Mouse (Mus musculus): ENCODE results near the gene Xpo5. TPM values are rescaled to one million over a fixed set of nuclear protein-coding genes. Genes with fewer than 3 reads are reported as not detected.

Gene Xpo5
- total RNA-seq, 2 experiments from 2014 or later: 39.3 to 42.9 TPM

DNA sequence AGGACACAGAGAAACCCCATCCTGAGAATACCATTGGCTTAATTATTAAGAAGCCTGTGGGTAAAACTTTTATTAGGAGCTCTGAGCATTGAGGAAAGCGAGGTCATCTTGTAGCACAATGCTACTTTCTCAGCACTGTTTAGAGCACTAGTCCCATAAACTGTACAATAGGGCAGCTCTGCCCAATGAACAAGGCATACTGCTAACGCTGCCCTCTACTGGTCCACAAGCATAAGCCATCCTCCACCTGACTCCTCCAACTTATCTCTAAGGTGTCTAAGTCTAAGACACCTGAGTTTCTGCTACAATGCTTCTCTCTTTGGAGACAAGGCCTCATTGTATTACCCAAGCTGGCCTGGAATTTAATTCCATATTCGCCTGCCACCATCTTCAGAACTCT lies 32.0 kb upstream of the Xpo5 start:
- DNase-seq (ENCODE audit: low spot score in 2 of 2): no peak

DNA sequence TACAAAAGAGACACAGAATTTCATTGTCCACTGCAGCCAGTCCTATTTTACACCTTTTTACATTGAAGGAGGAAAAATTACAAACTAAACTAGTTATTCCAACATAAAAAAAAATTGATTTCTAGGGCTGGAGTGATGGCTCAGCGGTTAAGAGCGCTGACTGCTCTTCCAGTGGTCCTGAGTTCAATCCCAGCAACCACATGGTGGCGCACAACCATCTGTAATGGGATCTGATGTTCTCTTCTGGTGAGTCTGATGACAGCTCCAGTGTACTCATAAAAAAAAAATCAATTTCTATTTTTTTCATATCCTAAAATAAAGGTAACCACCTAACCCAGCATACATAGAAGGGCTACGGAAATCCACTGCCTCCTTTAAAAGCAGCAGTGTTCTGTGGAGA lies 20.3 kb upstream of the Xpo5 start:
- intact Hi-C loops (cut with DNase I): loop anchor here (5.0 kb wide), 1 partner anchor 40 kb away; no protein-coding TSS in a partner anchor
- DNase-seq (ENCODE audit: low spot score in 2 of 2): no peak

More for the DNA sequence above, 32.0 kb upstream of the Xpo5 start:
- intact Hi-C loops (cut with DNase I): no loop called here

DNA sequence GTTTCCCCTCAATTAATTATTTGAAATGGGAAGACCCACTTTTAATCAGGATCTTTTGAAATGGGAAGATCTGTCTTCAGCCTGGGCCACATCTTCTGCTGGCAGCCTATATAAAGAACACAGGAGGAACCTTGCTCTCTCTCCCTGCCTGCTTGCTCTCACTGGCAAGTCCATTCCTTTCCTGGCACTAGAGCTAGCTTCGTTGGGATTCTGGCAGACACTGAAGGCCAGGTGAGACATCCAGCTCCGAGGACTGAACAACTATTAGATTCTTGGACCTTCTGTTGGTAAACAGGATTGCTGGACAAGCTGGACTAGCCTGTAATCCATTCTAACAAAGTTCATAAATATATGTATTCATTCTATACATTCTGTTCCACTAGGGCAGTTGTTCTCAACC lies 13.8 kb upstream of the Xpo5 start:
- intact Hi-C loops (cut with DNase I): no loop called here
- DNase-seq (ENCODE audit: low spot score in 2 of 2): no peak

DNA sequence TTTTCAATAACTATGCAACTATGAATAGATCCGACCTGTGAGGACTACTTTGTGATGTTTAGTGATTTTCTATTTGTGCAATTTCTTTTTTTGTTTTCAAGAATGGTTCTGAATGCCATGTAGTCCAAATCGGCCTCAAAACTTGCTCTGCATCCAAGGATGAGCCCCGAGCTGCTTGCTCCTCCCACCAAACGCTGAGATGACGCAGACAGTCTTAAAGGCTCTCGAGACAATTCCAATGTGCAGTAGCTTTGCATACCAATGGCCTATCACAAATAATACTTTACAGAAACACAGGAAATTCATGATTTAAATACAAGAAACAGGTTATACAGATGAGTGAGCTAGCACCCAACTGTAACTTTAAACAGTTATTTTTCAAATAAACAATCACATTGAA lies 1.4 kb upstream of the Xpo5 start:
- intact Hi-C loops (cut with DNase I): no loop called here
- DNase-seq (ENCODE audit: low spot score in 2 of 2): no peak

DNA sequence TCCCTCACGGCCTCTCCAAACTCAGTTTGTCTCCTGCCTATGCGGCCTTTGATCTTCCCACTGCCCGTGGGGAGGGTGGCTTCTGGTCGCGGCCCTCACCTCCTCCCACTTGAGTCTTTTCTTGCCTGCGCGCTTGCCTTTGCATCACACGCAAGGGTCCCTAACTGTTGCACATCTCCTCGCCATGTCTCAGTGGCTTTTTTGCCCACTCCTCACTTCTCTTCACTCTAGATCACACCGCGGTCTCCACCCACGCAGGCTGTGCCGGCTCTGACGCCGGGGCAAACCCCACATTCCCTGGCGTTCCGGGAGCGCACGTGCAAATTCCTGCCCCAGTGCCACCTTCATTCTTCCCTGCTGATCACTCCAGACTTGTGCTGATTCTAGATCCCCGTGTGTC lies 496 bp downstream of the Xpo5 start:
- DNase-seq (ENCODE audit: low spot score in 2 of 2): no peak
- intact Hi-C loops (cut with DNase I): no loop called here

DNA sequence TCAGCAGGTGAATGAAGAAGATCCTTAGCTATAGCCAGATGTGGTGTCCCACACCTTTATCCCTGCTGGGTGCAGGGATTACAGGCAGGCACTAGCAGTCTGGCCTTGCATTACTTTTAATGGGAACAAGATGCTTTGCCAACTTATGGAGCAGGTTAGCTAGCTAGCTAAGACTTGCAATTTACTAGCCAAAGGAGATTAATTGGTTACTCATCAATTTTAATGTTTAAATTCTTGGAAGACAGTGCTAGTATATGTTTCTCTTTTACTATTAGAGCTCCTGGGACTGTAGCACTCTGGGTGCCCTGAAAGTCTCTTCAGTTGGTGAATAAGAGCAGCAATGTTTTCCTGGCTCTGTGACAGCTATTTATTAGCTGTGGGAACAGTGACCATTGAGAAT lies 4.1 kb downstream of the Xpo5 start:
- intact Hi-C loops (cut with DNase I): no loop called here
- no peak for DNase-seq (ENCODE audit: low spot score in 2 of 2)

DNA sequence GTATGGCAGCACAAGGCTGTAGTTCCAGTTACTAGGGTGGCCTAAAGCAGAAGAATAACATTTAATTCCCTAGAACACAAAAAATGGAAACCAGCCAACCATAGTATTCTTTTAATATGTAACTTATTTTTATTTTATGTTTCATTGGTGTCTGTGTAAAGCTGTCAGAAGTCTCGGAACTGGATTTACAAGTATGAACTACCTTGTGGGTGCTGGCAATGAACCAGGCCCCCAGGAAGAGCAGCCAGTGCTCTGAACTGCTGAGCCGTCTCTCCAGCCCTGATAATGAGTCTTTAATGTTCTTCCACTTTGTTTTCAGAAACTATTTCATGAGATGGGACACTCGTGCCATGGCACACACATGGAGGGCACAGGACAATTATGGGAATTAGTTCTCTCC lies 8.0 kb downstream of the Xpo5 start:
- DNase-seq (ENCODE audit: low spot score in 2 of 2): no peak
- intact Hi-C loops (cut with DNase I): no loop called here

DNA sequence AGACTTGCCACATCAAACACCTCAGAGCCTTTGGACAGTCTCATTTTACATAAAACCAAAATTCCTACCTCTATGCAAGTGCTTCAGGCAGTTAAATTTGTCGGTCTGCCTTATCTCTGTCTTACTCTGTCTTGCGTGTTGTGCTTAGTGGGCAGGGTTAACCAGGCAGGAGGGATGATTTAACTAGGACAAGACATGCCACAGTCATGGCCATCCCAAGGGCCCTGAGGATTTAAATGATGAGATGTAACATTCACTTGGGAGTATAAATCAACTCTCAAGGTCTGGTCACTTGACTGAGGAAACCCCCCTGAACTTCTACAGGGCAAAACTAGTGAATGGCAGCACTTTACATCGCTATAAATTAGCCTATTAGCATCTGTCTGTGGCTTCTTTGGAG lies 19.0 kb downstream of the Xpo5 start:
- intact Hi-C loops (cut with DNase I): loop anchor here (5.0 kb wide), 1 partner anchor 39 kb away; no protein-coding TSS in a partner anchor

DNA sequence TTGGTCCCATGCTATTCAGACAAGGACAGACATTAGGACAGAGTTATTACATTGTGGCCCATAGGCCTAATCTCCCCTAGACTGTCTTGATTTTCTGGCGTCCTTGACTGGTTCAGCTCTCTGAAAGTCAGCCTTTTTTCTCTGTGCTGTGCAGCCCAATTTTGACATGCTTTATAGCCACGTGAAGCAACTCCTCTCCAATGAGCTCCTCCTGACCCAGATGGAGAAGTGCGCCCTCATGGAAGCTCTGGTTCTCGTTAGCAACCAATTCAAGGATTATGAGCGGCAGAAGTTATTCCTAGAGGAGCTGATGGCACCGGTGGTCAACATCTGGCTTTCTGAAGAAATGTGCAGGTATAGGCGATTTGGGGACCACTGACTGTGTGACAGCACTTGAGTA lies 25.0 kb downstream of the Xpo5 start:
- no peak for DNase-seq (ENCODE audit: low spot score in 2 of 2)
- intact Hi-C loops (cut with DNase I): no loop called here

More for the DNA sequence above, 19.0 kb downstream of the Xpo5 start:
- DNase-seq (ENCODE audit: low spot score in 2 of 2): no peak

DNA sequence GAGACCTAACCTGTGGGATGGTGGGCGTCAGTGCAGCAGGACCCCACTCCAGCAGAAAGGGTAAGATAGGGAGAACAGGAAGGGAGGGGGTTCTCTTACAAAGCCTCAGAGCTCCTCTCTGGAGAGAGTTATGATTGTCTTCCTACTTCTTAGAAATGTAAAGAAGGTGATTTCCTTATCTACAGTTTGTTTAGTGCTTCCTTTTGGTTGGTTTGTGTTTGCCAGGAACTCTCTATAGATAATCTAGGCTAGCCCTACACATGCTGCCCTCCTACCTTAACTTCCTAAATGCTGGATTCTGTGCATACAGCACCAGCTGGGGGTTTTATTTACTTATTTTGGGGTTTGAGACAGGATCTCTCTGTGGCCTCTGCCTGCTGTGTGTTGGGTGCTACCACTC lies 33.5 kb downstream of the Xpo5 start:
- intact Hi-C loops (cut with DNase I): no loop called here

DNA sequence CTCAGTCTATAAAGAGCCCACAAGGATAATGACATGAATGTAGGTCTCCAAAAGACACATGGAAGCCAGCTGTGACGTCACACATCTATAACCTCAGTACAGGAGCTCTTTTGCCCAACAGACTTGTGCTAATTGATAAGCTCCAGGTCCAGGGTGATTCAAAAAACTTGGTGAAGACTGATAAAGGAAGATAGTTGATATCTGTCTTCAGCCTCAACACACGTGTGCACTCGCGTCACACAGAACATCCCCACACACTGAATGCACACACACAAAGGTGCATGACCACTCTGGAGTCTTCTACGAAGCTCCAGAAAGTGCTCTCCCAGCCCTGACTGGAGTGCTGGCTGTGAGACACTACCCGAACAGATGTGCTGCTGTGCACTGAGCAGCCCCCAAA lies 34.5 kb downstream of the Xpo5 start:
- no peak for DNase-seq (ENCODE audit: low spot score in 2 of 2)
- intact Hi-C loops (cut with DNase I): no loop called here

More for the DNA sequence above, 33.5 kb downstream of the Xpo5 start:
- no peak for DNase-seq (ENCODE audit: low spot score in 2 of 2)

DNA sequence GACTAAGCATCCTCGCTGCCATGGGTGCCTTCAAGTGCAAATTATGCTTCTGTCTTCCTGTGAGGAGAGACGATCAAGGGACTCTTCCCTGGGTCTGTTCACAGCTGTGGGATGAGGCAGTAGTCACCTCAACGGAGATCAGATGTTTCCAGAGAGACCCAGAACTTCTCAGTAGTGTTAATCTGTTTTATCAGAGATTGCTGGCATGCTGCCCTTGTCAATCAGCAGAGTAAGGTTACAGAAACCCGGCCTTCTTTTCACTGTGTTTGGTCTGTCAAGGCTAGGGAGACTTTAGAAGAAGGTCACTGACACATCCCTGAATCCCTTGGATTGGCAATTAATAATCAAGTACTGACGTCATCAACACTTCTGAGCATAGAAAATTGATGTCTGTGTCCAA lies 34.9 kb downstream of the Xpo5 start:
- no peak for DNase-seq (ENCODE audit: low spot score in 2 of 2)

DNA sequence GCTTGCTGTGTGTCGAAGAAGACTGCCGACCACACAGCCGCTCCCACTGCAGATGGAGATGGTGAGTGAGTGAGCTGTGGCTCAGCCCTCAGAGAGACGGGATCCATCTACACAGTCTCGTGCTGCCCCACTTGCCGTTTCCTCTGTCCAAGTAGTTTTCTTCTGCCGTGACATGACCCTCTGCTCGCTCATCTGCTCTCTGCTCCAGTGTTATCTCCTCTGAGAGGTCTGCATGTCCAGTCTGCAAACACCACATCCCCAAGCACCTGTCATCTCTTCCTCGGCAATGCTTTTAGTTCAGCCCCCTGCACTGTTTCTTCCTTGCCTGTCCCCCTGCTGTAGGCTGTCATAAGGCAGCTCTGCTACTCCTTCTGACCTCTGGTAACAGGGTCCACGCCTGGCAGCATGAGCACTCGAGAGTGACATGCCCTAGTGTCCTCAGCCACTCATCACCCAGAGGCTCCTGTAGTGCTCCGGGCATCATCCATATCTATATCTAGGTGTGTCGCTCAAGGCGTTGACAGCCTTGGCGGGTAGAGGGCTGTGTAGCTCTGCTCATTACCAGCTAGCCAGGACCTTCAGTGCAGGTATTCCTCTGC lies 37.0 kb downstream of the Xpo5 start:
- intact Hi-C loops (cut with DNase I): no loop called here

More for the DNA sequence above, 34.9 kb downstream of the Xpo5 start:
- intact Hi-C loops (cut with DNase I): no loop called here

DNA sequence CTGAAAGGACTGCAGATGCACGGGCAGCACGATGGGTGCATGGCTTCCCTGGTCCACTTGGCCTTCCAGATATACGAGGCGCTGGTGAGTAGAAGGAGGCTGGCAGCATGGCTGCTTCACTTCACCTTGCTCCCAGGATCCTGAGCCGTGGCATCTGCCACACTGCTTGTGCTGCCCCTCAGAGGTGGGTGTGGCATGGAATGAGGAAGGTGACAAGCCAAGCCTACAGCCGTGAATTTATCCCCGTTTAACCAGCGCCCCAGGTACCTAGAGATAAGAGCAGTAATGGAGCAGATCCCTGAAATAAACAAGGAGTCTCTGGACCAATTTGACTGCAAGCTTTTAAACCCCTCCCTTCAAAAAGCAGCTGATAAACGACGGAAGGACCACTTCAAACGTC lies 38.9 kb downstream of the Xpo5 start:
- intact Hi-C loops (cut with DNase I): no loop called here

More for the DNA sequence above, 37.0 kb downstream of the Xpo5 start:
- no peak for DNase-seq (ENCODE audit: low spot score in 2 of 2)

DNA sequence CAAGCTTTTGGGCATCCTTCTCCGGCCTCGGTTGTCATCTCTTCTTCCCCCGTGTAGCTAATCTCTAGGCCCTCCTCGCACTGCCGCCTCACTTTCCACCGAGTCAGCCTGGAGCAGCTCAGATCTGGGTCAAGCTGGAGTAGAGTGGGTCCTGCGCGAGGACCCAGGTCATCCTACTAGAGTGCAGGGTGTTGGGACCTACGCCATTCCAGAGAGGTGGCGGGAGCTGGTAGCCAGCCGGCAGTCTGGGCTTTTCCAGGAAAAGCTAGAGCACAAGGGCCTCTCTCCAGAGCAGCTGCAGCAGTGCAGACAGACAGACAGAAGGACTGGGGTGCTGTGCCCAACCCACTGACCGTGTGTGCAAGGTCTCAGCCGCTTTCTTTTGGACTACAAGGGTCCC lies 39.7 kb downstream of the Xpo5 start:
- no peak for DNase-seq (ENCODE audit: low spot score in 2 of 2)

More for the DNA sequence above, 38.9 kb downstream of the Xpo5 start:
- no peak for DNase-seq (ENCODE audit: low spot score in 2 of 2)

DNA sequence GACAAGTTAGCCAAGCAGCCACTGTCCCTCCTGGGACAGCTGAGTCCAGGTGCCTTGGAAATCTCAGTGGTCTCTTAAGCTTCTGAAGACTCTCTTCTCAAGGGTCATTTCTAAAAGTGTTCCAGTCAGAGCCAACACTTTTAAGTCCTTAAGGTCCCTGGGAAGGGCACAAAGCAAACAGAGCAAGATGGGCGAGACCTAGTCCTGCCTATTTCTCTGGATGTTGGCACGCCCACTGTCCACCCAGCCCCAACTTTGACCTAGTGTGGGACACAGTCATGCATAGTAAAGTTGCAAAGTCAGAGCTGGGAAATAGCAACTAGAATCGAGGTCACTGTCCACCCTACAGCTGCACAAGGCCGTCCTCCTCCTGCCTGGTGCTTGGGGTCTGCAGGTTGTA lies 40.4 kb downstream of the Xpo5 start:
- DNase-seq (ENCODE audit: low spot score in 2 of 2): no peak
- intact Hi-C loops (cut with DNase I): no loop called here

More for the DNA sequence above, 39.7 kb downstream of the Xpo5 start:
- intact Hi-C loops (cut with DNase I): no loop called here

DNA sequence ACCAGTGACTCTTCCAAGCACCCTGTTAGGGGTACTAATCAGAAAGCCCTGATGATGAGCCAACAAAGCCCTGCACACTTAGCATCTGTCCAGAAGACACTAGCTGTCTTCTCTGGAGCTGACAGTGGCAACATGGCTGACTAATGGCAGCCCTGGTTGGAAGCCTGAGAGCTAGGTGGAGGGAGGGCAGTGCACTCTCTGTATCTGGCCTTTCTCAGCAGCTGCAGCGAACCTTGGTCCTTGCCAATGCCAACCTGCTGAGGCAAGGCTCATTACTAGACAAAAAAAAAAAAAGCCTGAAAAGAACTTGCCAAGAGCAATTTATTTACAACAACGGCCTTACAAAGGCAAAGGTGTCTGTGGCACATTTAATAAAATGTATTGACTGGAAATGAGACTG lies 41.0 kb downstream of the Xpo5 start:
- no peak for DNase-seq (ENCODE audit: low spot score in 2 of 2)
- intact Hi-C loops (cut with DNase I): no loop called here

DNA sequence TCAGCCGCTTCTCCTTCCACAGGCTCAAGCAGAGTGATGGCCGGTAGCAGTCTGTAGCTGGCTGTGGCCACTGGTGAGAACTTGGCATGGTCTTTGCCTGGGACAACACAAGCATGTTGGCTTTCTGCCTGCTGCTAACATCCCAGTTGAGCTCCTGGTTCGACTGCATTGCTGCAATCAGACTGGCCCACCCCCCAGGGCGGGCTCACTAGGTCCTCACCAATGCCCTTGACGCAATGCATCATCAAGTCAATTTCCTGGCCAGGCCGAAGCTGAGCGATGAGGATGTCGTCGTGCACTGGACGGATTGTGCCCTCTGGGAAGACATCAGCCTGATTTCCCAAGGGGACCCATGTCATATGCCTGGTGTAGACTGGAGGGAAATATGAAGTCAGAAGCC lies 42.0 kb downstream of the Xpo5 start:
- intact Hi-C loops (cut with DNase I): no loop called here

DNA sequence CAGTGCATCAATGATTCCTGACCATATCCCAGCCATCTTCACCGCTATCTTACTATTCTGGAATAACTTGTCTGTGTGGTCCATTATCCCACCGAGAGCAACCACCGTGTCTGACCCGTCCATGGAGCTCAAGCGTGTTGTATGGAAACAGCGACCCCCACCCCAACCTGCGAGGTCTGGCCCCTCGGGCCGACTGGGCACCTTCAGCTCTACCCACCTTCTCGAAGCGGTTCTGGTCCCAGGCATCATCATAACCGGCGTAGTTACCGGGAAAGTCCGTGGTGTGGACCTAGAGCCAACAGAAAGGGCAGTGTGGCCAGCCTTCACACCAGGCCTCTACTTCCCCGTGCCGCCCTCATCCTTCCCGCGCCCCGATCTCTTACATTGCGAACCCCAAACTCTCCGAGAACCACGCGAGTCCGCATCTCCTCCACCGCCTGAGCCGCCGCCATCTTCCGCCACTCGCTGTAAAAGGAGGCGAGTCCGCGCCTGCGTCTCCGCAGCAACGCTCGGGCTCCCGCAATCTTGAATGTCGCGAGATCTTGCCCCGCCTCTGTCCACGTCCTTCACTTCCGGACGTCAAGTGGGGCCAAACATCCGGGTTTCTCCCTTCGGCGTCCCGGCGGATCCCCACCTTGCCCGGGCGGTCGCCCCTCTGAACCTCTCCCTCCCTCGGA lies 45.1 kb downstream of the Xpo5 start, which contains the start of the genes Polr1c and Yipf3:
Gene Polr1c, minus strand, starts transcription at position 543 of the 677 bp plus-strand sequence.
Gene Yipf3, plus strand, starts transcription at position 569 of the 677 bp plus-strand sequence.
- intact Hi-C loops (cut with DNase I): no loop called here
- DNase-seq (ENCODE audit: low spot score in 2 of 2): peak; percentile 95 to 97

More for the DNA sequence above, 42.0 kb downstream of the Xpo5 start:
- no peak for DNase-seq (ENCODE audit: low spot score in 2 of 2)

DNA sequence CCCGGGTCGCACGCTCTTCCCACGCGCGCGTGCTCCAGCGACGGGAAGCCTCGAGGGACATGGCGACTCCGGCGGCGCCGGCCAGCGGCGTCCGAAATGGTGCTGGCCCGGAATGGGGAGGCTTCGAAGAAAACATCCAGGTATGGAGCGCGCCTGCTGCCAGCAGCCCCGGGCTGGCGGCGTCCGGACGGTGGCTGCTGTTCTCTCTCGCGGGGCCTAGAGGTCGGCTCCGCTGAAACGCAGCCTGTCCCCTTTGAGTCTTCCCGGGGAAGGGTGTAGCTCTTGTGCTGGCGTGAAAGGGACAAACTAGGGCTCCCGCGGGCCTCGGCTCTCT lies 45.6 kb downstream of the Xpo5 start:
- no peak for DNase-seq (ENCODE audit: low spot score in 2 of 2)
- intact Hi-C loops (cut with DNase I): no loop called here

DNA sequence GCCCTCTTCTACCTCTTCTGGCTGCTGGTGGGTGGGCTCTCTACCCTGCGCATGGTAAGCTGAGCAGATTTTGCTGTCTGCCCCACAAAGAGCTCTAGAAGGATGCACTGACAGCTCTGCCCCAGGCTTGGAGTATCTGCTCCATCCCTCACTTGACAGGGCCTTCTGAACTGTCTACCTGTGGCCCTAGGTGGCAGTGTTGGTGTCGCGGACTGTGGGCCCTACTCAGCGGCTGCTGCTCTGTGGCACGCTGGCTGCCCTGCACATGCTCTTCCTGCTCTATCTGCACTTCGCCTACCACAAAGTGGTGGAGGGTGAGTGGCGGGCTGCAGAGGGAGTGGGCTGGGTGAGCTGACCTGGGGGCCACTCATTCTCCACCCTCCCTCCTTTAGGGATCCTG lies 48.6 kb downstream of the Xpo5 start:
- DNase-seq (ENCODE audit: low spot score in 2 of 2): no peak
- intact Hi-C loops (cut with DNase I): no loop called here
